Mouse (Mus musculus): ENCODE measurements around the gene Catsperz. TPM values are rescaled to one million over a fixed set of nuclear protein-coding genes. Genes with fewer than 3 reads are reported as not detected.

Catsperz gene
- polyA plus RNA-seq, 1 experiment from 2014 or later = 3.4 TPM

GRCm38 (mm10) chr19:6942249-6942691, 17.1 kb upstream of the Catsperz start, which contains the start of gene Gpr137:
Gpr137 (minus strand) TSS chr19:6942480.
- Histone ChIP-seq H3K27me3 (no peaks in the 10 kb centered on the region), H3K27ac (peak within 1 kb of the TSS; percentile 94), H3K9ac (peak within 1 kb of the TSS; percentile 91), H3K9me3 (no peaks in the 10 kb centered on the region), H3K4me1 (peaks cover 24% of the 10 kb centered on the region), H3K4me2 (peak within 1 kb of the TSS; percentile 98), H3K36me3 (peaks cover 3% of the 10 kb centered on the region; the same call in 1 of the 2 replicates), H3K4me3 (peak within 1 kb of the TSS; percentile 75)
- ATAC-seq (ENCODE audit: borderline replicate concordance, extremely low read depth, low FRiP score, low TSS enrichment) = peak; percentile 90
- under 1% methylated on average over 27 of the region's 27 CpGs for WGBS

GRCm38 (mm10) chr19:6941372-6942248, 16.4 kb upstream of the Catsperz start, which contains the start of gene Bad:
Bad (plus strand) TSS chr19:6941861.
- WGBS = under 1% methylated on average over 83 of the region's 83 CpGs
- Histone ChIP-seq H3K4me1 (peaks cover 24% of the 10 kb centered on the region), H3K4me3 (peak within 1 kb of the TSS; percentile 75), H3K4me2 (peak within 1 kb of the TSS; percentile 98), H3K9ac (peak within 1 kb of the TSS; percentile 91), H3K36me3 (peaks cover under 1% of the 10 kb centered on the region; the same call in 1 of the 2 replicates), H3K27ac (peak within 1 kb of the TSS; percentile 94), H3K9me3 (no peaks in the 10 kb centered on the region), H3K27me3 (no peaks in the 10 kb centered on the region; the same call in 1 of the 2 replicates)
- ATAC-seq (ENCODE audit: borderline replicate concordance, extremely low read depth, low FRiP score, low TSS enrichment) = peak; percentile 87

DNA sequence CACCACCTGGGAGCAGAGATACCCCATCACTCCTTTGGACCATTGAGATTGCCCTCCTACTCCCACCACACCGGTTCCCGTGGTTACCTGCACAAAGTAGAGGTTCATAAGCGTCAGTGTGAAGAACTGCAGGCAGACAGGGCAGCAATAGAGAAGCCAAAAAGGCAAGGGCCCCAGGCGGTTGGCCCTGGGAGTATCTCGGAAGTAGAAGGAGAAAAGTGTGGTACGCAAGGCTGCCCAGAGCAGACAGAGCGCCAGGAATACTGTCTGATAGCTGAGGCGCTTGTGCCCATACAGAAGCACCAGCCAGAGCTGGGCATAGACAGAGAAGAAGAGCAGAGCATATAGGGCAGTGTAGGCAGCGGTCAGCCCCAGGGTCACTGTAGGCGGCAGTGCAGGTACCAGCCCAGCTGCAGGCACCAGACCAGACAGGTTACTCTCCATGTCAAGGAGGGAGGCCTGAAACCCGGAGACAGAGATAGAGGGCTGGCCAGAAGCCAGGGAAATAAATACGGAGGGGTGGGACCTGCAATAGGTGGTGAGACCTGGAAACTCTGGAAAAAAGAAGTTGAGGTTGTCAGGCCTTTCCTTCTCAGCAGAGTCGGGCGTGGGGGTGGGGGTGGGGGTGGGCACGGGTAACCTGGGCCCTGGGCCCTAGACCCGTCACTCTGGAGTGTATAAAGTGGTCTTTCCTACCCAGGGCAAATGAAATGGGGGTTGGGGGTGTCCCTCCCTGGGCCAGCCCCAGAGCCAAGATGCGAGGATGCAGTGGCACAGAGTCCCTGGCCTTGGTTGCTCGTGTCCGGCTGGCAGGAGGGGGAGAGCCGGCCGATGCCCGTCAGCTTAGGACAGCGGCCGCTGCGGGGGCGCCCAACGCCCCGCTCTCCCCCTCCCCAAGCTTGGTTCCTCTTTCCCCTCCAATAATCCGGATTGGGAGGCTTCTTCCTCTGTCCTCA, 15.5 kb upstream of the Catsperz start:
- ATAC-seq (ENCODE audit: borderline replicate concordance, extremely low read depth, low FRiP score, low TSS enrichment) = peak; percentile 16; the same call in 1 of the 2 replicates
- Histone ChIP-seq H3K27me3 (peaks cover 8% of the 10 kb centered on the region), H3K4me1 (peaks cover 24% of the 10 kb centered on the region), H3K36me3 (no peaks in the 10 kb centered on the region), H3K9me3 (no peaks in the 10 kb centered on the region), H3K4me3 (peak overlapping the region; percentile 75), H3K27ac (peak overlapping the region; percentile 46), H3K9ac (peak overlapping the region; percentile 79), H3K4me2 (peak overlapping the region; percentile 98)
- 18% methylated on average over 27 of the region's 29 CpGs for WGBS

DNA sequence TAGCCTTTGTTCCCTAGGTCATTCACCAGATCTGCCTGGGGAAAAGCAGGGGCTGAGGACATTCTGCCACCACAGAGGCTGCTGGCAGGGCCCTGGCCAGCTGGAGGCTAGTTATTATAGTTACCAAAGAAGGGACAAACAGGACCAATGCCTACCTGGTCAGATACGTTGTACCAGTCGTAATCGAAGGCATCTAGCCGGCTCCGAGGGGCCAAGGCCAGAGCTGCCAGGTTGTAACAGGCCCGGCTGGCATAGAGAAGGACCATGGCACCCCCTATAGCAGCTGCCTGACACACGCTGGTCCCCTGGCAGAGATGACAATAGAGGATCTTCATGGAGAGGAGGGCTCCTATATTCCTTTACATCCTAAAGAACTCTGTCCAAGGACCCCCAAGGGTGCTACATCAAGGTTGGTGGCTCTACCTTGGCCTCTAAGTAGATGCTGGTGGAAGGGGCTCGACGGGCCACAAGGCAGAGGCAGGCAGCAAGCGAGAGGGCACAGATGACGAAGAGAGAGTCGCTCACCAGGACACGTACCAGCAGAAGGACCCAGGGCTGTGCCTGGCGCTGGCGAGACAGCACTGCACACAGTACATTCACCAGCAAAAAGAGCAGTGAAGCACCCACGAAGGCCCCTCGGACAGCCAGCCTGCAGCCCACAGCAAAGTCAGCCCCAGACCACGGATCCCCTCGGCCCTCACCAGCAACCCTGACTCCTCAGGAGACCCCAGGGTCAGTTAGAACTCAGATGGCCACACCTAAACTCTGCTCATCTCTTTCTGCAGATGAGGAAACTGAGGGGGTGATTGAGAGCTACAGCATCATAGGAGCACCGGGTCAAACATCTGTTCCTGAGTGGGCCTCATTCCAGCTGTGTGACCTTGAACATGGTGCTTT, 14.2 kb upstream of the Catsperz start:
- H3K9me3 ChIP-seq = no peaks in the 10 kb centered on the region
- no peak overlapping the region for H3K27ac ChIP-seq
- H3K4me3 ChIP-seq = no peak overlapping the region
- peak overlapping the region; percentile 98; the same call in 1 of the 2 replicates for H3K4me2 ChIP-seq
- H3K36me3 ChIP-seq = no peaks in the 10 kb centered on the region
- H3K9ac ChIP-seq = no peak overlapping the region
- H3K27me3 ChIP-seq = peaks cover 21% of the 10 kb centered on the region
- WGBS = 90% methylated on average over 20 of the region's 20 CpGs
- no peak for ATAC-seq (ENCODE audit: borderline replicate concordance, extremely low read depth, low FRiP score, low TSS enrichment)
- peaks cover 25% of the 10 kb centered on the region for H3K4me1 ChIP-seq

DNA sequence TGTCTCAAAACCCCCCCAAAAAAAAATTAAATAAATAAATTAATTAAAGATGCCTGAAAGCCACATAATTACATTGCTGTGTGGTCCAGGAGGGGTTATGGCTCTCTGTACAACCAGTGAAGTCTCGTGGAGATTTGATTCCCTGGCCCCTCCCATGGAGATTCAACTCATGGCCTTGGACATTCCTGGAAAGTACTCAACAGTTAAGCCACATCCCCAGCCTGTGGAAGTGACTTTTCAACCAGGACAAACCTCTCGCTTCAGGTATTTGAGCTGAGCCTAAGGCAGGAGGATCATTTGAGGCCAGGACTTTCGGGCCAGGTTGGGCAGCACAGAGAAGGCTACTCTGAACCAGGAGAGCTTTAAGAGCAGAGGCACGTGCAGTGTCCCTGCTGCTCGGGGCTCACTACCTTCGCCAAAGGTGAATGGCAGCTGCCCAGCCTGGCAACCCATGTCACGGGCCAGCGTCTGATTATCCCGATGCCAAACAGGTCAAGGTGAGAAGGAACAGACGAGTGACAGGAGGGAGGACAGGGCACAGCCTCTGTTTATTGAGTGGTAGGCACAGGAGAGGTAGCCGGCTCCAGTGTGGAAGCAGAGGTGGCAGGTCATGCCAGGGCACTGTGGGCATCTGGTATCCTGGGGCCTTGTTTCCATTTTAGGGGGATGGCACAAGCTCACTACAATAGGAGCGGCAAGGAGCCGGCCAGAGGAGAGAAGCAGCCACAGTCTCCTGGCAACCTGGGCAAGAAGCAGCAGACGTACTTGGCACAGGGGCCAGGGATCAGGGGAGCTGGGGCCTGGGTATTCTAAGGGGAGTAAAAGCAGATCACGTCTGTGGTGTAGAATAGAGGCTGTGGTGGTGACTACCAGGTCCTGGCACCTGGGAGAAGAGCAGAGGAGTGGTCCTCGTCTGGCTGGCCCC, 12.6 kb upstream of the Catsperz start:
- Histone ChIP-seq H3K4me2 (no peak overlapping the region), H3K4me1 (peaks cover 27% of the 10 kb centered on the region), H3K9me3 (no peaks in the 10 kb centered on the region), H3K9ac (no peak overlapping the region), H3K27me3 (peaks cover 36% of the 10 kb centered on the region), H3K27ac (no peak overlapping the region), H3K36me3 (no peaks in the 10 kb centered on the region), H3K4me3 (no peak overlapping the region)
- no peak for ATAC-seq (ENCODE audit: borderline replicate concordance, extremely low read depth, low FRiP score, low TSS enrichment)
- 74% methylated on average over 16 of the region's 16 CpGs for WGBS

GRCm38 (mm10) chr19:6936299-6936698, 11.1 kb upstream of the Catsperz start:
- peaks cover 51% of the 10 kb centered on the region for H3K27me3 ChIP-seq
- no peak overlapping the region for H3K4me2 ChIP-seq

GRCm38 (mm10) chr19:6934195-6934977, 9.2 kb upstream of the Catsperz start, which contains the start of gene Kcnk4:
Kcnk4 (minus strand) TSS chr19:6934515.
- Histone ChIP-seq H3K9me3 (no peaks in the 10 kb centered on the region), H3K4me2 (peak within 1 kb of the TSS; percentile 63), H3K9ac (peak within 1 kb of the TSS; percentile 30; the same call in 1 of the 2 replicates), H3K27ac (no peak within 1 kb of the TSS), H3K4me1 (peaks cover 12% of the 10 kb centered on the region), H3K4me3 (peak within 1 kb of the TSS; percentile 37), H3K36me3 (no peaks in the 10 kb centered on the region), H3K27me3 (peaks cover 68% of the 10 kb centered on the region)
- 10% methylated on average over 23 of the region's 23 CpGs for WGBS
- ATAC-seq (ENCODE audit: borderline replicate concordance, extremely low read depth, low FRiP score, low TSS enrichment) = peak; percentile 13; the same call in 1 of the 2 replicates

More at GRCm38 (mm10) chr19:6936299-6936698, 11.1 kb upstream of the Catsperz start:
- Histone ChIP-seq H3K4me1 (peaks cover 25% of the 10 kb centered on the region), H3K4me3 (no peak overlapping the region), H3K36me3 (no peaks in the 10 kb centered on the region), H3K9me3 (no peaks in the 10 kb centered on the region), H3K9ac (no peak overlapping the region), H3K27ac (no peak overlapping the region)
- no peak for ATAC-seq (ENCODE audit: borderline replicate concordance, extremely low read depth, low FRiP score, low TSS enrichment)
- 18% methylated on average over 3 of the region's 3 CpGs for WGBS

GRCm38 (mm10) chr19:6933436-6934194, 8.4 kb upstream of the Catsperz start:
- Histone ChIP-seq H3K9ac (peak overlapping the region; percentile 30; the same call in 1 of the 2 replicates), H3K27me3 (peaks cover 75% of the 10 kb centered on the region), H3K9me3 (no peaks in the 10 kb centered on the region), H3K4me2 (peak overlapping the region; percentile 63), H3K4me1 (peaks cover 12% of the 10 kb centered on the region), H3K36me3 (no peaks in the 10 kb centered on the region), H3K27ac (no peak overlapping the region), H3K4me3 (peak overlapping the region; percentile 37)
- peak; percentile 32; the same call in 1 of the 2 replicates for ATAC-seq (ENCODE audit: borderline replicate concordance, extremely low read depth, low FRiP score, low TSS enrichment)
- 4% methylated on average over 58 of the region's 58 CpGs for WGBS

- Histone ChIP-seq H3K4me1 (peaks cover 13% of the 10 kb centered on the region), H3K4me2 (peak overlapping the region; percentile 63; the same call in 1 of the 2 replicates), H3K4me3 (no peak overlapping the region), H3K9me3 (no peaks in the 10 kb centered on the region), H3K9ac (no peak overlapping the region), H3K27me3 (peaks cover 81% of the 10 kb centered on the region), H3K27ac (no peak overlapping the region), H3K36me3 (no peaks in the 10 kb centered on the region)
- 30% methylated on average over 4 of the region's 4 CpGs for whole genome bisulfite sequencing
- no peak for ATAC-seq (ENCODE audit: borderline replicate concordance, extremely low read depth, low FRiP score, low TSS enrichment)
Observed at GRCm38 (mm10) chr19:6933102-6933435, 7.9 kb upstream of the Catsperz start.

All from lung, embryonic 15.5 days (tissue).